Mouse (Mus musculus): Measurements from ENCODE around the gene Prdm11.

The Prdm11 gene

DNA sequence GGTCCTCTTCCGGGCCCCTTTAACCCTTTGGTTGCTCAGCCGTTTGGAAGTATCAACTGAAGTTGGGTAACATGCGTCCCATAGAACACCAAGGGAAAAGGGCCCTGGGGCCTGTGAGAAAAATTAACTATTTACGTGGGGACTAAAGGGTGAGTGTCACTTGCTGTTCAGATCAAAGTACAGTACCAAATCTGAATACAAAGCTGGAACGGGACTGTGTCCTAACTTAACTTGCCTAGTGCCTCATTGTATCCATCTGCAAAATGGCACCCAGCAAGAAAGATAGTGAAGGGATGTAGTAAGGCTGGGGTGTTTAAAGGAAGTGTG is 505 bp upstream of the Prdm11 start:
- no peak for DNase-seq (ENCODE audit: low spot score in 2 of 2)

DNA sequence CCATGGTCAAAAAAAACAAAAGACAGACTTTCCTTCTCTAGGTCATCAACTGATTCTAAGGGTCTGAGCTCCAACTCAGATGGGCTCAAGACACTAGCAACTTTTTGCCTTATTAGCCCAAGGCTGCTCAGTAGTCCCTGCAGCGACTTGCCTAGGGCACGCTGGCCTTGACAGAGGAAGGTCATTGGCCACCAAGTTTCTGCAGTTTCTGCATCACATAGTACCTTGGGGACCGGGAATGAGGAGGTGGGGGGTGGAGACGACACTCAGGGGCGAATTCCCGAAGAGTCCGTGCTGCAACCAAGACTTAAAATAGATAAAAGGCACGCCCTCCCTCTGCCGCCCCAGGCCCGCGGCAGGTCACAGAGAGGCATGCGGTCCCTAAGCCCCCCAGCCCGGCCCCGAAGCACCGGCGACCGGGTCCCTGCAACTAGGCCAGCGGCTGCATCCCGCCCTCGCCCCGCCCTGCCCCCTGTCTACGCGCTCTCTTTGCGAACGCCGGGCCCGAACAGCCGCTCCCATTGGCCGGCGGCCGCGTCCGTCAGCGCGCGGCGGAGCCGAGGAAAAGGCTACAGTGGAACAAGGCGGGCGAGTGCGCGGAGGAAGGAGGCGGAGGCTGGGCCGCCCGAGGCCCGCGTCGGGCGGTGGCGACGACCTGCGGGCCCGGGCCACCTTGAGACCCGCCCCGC is 694 bp downstream of the Prdm11 start:
- peak; percentile 87 to 90 for DNase-seq (ENCODE audit: low spot score in 2 of 2)

DNA sequence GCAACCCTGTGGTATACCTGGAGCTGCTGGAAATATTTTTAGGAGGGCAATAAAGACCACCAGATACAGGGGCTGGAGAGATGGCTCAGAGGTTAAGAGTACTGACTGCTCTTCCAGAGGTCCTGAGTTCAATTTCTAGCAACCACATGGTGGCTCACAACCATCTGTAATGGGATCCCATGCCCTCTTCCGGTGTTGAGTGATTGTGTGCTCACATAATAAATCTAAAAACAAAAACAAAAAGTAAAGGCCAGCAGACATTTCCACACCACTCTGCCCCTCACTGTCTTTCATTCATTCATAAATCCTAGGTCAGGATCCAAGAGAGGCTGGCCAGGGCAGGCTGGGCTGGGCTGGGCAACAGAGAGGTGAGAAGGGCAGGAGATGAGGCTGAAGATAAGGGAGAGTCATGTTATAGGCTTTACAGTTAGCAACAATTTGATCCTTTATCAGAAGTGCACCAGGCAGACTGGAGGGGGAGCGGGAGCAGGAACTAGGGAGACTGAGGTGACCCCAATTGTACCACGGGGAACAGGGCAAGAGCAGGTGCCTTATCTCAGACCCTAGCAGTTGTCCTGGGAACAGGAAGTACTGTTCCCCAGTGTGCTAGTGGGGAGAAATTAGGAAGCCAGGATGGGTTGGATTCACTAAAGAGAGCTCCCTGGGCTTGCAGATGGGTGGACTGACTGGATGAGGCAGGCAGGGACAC is 2.4 kb downstream of the Prdm11 start:
- no peak for DNase-seq (ENCODE audit: low spot score in 2 of 2)

GRCm38 (mm10) chr2:93041470-93041869 is 4.5 kb downstream of the Prdm11 start:
- DNase-seq (ENCODE audit: low spot score in 2 of 2): no peak

GRCm38 (mm10) chr2:93040841-93041240 is 5.1 kb downstream of the Prdm11 start:
- no peak for DNase-seq (ENCODE audit: low spot score in 2 of 2)

DNA sequence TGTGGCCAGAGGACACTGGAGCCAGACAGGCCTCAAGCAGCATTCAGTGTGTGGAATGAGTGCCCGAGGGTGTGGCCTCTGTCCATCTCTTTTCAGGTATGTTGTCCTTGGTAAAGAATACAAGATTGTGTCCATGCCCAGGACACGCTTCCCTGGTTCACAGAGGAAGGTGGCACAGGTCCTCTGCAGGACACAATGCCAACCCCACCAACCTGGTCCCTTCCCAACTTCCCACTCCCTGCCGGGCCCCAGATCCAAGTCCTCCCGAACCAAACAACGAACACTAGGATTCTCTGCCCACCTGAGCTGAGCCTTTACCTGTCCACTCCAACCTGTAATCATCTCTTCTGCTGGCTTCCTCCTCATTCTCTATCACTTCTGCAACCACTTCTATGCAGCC is 6.3 kb downstream of the Prdm11 start:
- no peak for DNase-seq (ENCODE audit: low spot score in 2 of 2)

DNA sequence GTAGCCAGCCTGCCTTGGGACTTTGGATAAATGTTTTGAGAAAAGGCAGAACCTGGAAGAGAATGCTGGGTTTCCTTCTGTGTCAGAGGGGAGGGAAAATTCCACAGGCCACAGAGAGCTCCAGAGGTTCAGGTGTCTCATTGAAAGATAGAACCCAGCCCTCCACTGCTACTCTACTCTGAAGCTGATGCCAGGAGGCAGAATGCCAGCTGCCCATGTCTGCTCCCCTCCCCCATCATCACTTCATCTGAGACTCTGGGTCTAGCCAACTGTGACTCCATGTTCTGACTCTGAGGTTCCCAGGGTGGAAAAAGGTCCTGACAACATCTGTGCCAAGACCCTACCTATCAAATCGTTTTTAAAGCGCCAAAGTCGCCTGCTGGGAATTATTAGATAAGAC is 6.9 kb downstream of the Prdm11 start:
- DNase-seq (ENCODE audit: low spot score in 2 of 2): no peak

GRCm38 (mm10) chr2:93035631-93036030 is 10.3 kb downstream of the Prdm11 start:
- no peak for DNase-seq (ENCODE audit: low spot score in 2 of 2)

- DNase-seq (ENCODE audit: low spot score in 2 of 2): no peak
Observed at GRCm38 (mm10) chr2:93032651-93033050, 13.3 kb downstream of the Prdm11 start.

- no peak for DNase-seq (ENCODE audit: low spot score in 2 of 2)
Observed at GRCm38 (mm10) chr2:93032049-93032448, 13.9 kb downstream of the Prdm11 start.

DNA sequence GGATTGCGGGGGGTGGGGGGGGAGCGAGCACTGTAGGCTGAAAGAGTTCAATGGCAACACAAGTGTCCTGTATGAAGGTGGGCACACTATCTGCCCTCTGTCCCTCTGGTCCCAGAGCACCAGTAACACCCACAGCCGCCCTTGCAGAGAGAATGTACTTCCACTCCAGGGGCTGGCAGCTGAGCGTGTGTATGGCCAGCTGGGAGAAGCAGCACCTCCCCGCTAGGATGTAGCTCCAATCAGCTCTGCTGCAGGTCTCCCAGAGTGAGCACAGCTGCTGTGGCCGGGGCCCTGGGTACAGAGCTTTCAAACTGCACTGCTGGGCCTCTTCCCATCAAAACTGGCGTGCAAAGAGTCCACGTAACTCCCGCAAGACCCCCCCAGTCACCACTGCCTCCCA is 14.9 kb downstream of the Prdm11 start:
- DNase-seq (ENCODE audit: low spot score in 2 of 2): no peak

GRCm38 (mm10) chr2:93030101-93030500 is 15.9 kb downstream of the Prdm11 start:
- no peak for DNase-seq (ENCODE audit: low spot score in 2 of 2)

DNA sequence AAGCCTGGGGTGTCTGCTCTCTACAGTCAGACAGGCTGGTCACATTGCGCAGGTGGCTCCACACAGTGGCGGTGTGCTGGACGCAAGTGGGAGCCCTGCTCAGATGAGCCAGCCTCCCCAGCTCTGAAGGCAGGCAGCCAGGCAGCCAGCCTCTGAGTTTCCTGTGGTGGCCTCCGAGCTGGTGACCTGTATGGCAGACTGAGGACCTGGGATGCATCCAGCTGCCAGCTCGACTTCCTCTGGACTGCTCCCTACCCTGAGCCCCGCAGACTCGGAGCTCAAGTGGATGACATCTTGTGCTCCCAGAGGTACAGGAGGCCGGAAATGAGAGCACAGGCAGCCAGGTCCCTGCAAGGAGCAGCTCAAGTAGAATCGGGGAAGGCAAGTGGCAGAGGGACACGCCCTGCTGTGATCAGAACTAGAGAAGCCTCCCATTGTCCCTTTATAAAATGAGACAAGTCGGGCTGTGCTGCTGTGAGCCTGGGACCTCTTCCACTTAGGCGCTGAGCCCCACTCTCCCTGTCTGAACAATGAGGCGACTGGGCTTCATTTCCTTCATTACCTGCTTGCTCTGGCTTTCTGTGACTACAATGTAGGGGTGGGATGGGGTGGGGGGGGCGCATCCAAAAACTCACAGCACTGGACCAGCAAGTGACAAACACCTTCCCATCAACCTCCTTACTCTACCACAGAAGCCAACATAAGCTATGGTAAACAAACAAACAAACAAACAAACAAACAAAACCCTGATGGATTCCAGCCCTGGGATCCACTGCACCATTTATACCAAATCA is 16.5 kb downstream of the Prdm11 start:
- no peak for DNase-seq (ENCODE audit: low spot score in 2 of 2)

DNA sequence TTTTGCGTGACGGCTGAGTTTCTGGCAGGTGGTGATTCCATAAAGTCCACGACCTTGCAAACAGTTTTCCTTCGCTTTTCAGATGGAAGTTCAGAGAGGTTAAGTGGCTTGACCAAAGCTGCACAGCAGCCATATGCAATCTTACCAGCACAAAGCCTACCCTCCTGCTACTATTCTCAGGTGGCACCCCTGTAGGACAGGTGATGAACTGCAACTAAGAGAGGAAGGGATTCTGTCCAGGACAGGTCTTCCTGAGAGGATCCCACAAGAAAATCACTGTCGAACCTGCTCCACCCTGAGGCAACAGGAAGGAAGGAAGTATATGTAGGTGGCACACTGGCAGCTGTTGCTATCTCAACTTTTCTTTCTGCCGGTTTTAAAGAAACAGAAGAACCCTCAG is 17.1 kb downstream of the Prdm11 start:
- no peak for DNase-seq (ENCODE audit: low spot score in 2 of 2)

GRCm38 (mm10) chr2:93027713-93028112 is 18.3 kb downstream of the Prdm11 start:
- DNase-seq (ENCODE audit: low spot score in 2 of 2): no peak

- no peak for DNase-seq (ENCODE audit: low spot score in 2 of 2)
Observed at GRCm38 (mm10) chr2:93024431-93024830, 21.5 kb downstream of the Prdm11 start.

DNA sequence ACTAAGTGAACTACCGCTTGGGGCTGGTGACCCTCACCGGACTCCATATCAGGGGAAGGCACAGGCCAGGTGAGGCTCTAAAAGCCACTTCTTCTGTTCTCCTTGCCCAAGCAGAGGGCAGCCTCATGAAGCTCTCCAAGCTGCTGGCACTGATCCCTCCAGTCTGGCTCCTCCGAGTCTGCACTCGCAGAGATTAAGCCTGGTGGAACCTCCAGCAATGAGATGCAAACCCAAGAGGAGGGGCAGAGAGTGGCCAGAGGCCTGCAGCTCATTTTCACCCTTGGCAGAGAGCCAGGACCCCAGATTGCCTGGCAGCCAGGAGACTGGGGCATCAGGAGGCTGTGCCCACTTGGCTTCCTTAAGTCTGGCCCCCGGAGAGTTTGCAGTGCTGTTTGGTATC is 27.1 kb downstream of the Prdm11 start:
- no peak for DNase-seq (ENCODE audit: low spot score in 2 of 2)

- no peak for DNase-seq (ENCODE audit: low spot score in 2 of 2)
Observed at GRCm38 (mm10) chr2:93017151-93017550, 28.8 kb downstream of the Prdm11 start.

GRCm38 (mm10) chr2:93015041-93015440 is 30.9 kb downstream of the Prdm11 start:
- no peak for DNase-seq (ENCODE audit: low spot score in 2 of 2)

DNA sequence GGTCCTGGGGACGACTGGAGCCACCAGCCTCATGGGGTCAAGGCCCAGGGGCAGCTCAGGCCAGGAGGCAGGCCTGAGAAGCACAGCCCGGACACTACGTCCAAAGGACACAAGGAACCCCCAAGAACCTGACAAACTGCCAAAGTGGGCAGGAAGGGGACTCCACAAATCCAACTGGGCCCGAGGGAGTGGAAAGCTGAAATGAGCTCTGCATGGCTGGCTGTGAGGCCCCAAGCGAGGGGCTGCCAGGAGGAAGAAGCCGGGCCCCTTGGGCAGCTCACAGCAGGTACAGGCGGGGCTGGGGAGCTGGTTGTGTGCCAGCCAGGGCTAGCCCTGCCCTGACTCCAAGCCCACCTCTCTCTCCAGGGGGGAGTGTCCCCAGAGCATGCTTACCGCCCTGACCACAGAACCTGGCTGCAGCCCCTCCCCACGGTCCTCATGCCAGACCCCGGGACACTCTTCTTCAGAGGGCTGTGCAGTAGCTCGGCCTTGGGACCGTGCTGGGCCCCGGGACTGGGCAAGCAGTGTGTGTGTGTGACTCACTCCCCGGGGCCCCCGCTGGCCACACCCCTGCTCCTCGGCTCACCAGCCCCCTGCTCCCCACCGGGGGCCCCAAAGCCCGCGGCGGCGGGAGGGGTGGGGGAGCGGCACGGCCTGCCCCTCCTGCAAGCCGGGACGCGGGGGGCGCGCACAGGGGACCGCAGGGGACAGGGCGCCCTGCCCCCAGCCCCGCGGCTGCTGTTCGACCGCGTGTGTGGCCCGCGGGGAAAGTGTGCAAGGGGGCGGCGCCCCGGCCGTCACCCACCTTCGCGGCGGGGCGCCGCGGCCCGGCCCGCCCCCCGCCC is 31.7 kb downstream of the Prdm11 start:
- no peak for DNase-seq (ENCODE audit: low spot score in 2 of 2)

GRCm38 (mm10) chr2:93013415-93014092 is 32.4 kb downstream of the Prdm11 start:
- no peak for DNase-seq (ENCODE audit: low spot score in 2 of 2)
